Mouse (Mus musculus): ENCODE measurements at regions not wholly inside any gene's neighbourhood (a gene's known extent, or its start where the extent isn't known, plus 50 kb on each side); places are given as distances from the start of the nearest gene placed in this dataset.

- TF ChIP-seq CTCF (IDR thresholded peaks at IDR 0.05 in 2 of 3, conservative IDR thresholded peaks at IDR 0.05 in 1 of 3; ENCODE audit: control insufficient read depth in 1 of 3, insufficient read depth in 1 of 3, low read depth in 2 of 3, low read length in 3 of 3, poor library complexity in 1 of 3, severe bottlenecking in 1 of 3) (no peak), GATA1 (IDR thresholded peaks at IDR 0.05; ENCODE audit: low read depth, low read length) (peak; percentile 98), ZNF384 (IDR thresholded peaks at IDR 0.05; ENCODE audit: low read depth, low read length) (no peak), MAZ (IDR thresholded peaks at IDR 0.05; ENCODE audit: low read depth, low read length) (no peak), GABPA (IDR thresholded peaks at IDR 0.05; ENCODE audit: low read depth, low read length) (no peak), E2F4 (IDR thresholded peaks at IDR 0.05; ENCODE audit: borderline replicate concordance, low read depth, low read length) (no peak), POLR2A (IDR thresholded peaks at IDR 0.05; ENCODE audit: control insufficient read depth in 1 of 2, insufficient read depth in 1 of 2, low read depth in 1 of 2, low read length in 2 of 2, poor library complexity in 1 of 2) (no peak), EP300 (IDR thresholded peaks at IDR 0.05; ENCODE audit: low read depth in 1 of 2, low read length in 2 of 2) (peak; percentile 88 to 98), ZMIZ1 (IDR thresholded peaks at IDR 0.05; ENCODE audit: low read depth, low read length) (no peak)
Observed at GRCm38 (mm10) chr14:99617374-99617773, 318.9 kb downstream of the Klf5 start.
